Mouse (Mus musculus) kidney, adult 2 months (tissue): Measurements from ENCODE around the gene 1700034I23Rik. TPM values are rescaled to one million over a fixed set of nuclear protein-coding genes. Genes with fewer than 3 reads are reported as not detected.
"Not testable (repeated sequence)": the region's sequence is repeated elsewhere in the genome, so short reads cannot be mapped to it uniquely, and the experiment has no call there.

ENCODE experiments used
- DNase-seq: peaks from one replicate; pipeline ENCODE4 v3.0.0; 2021
- H3K27ac ChIP-seq: fragments of 200-500 bp; 2 replicates; pipeline ENCODE4 v1.5.1; 2012; ENCODE audit warnings: low read depth, low read length, control low read depth, inconsistent platforms; ENCODE audit not compliant: insufficient read depth
- H3K27me3 ChIP-seq: fragments of 200-500 bp; replicated peaks from 2 replicates; pipeline ENCODE4 v1.6.1; 2012; ENCODE audit warnings: mild to moderate bottlenecking, moderate library complexity, low read length, inconsistent platforms; ENCODE audit not compliant: control insufficient read depth, insufficient read depth
- H3K36me3 ChIP-seq: fragments of 200-500 bp; 2 replicates; pipeline ENCODE4 v1.6.1; 2012; ENCODE audit warnings: mild to moderate bottlenecking, moderate library complexity, low read length, inconsistent platforms; ENCODE audit not compliant: control insufficient read depth, insufficient read depth
- H3K4me1 ChIP-seq: fragments of 200-500 bp; 2 replicates; pipeline ENCODE4 v1.6.1; 2011; ENCODE audit warnings: low read length; ENCODE audit not compliant: control insufficient read depth, insufficient read depth
- H3K4me3 ChIP-seq: fragments of 200-500 bp; 2 replicates; pipeline ENCODE4 v1.5.1; 2011; ENCODE audit warnings: mild to moderate bottlenecking, low read depth, low read length, control low read depth; ENCODE audit not compliant: insufficient read depth
- CTCF ChIP-seq: fragments of 200-500 bp; conservative IDR thresholded peaks from 2 replicates; pipeline ENCODE4 v1.5.1; 2011; ENCODE audit warnings: low read depth, mild to moderate bottlenecking, control low read depth, low read length, moderate library complexity, mixed read lengths; ENCODE audit not compliant: insufficient read depth, insufficient read length
- POLR2A ChIP-seq: fragments of 200-500 bp; IDR thresholded peaks from one replicate; pipeline ENCODE4 v1.6.1; 2011; ENCODE audit warnings: low read depth, low read length, control low read depth
- WGBS: fragments of 180-500 bp; shearing (Covaris S2); methylation state at CpG from one replicate; pipeline ENCODE4 v1.1.7; 2018; 5-methylcytosine and 5-hydroxymethylcytosine counted together
- polyA plus RNA-seq: library from polyadenylated mRNA; depleted of rRNA; stranded (reverse); fragments of >200 nt; gene quantifications from 2 replicates; pipeline ENCODE4 v1.2.3, GENCODE M21; 2012; rRNA removed

The 1700034I23Rik gene
- polyA plus RNA-seq, 1 experiment, result not detected

- 96% methylated on average over 4 of the region's 4 CpGs for WGBS
- H3K27ac ChIP-seq, result no peak overlapping the region
- no peak overlapping the region for H3K4me3 ChIP-seq
- H3K4me1 ChIP-seq, result no peaks in the 10 kb centered on the region
- no peaks in the 10 kb centered on the region for H3K27me3 ChIP-seq
- no peak for DNase-seq
- TF ChIP-seq CTCF (no peak), POLR2A (no peak)
- peaks cover under 1% of the 10 kb centered on the region; the same call in 1 of the 2 replicates for H3K36me3 ChIP-seq
Measured at GRCm38 (mm10) chr3:40938592-40938991, 36.2 kb upstream of the 1700034I23Rik start.

- Histone ChIP-seq H3K27ac (no peak overlapping the region), H3K4me1 (no peaks in the 10 kb centered on the region), H3K36me3 (peaks cover 3% of the 10 kb centered on the region), H3K27me3 (no peaks in the 10 kb centered on the region), H3K4me3 (no peak overlapping the region)
- DNase-seq, result no peak
- no peak for TF ChIP-seq POLR2A
- no peak for TF ChIP-seq CTCF
- whole genome bisulfite sequencing, result 89% methylated on average over 5 of the region's 5 CpGs
Measured at GRCm38 (mm10) chr3:40938189-40938588, 35.8 kb upstream of the 1700034I23Rik start.

GRCm38 (mm10) chr3:40894336-40894735, 8.0 kb downstream of the 1700034I23Rik start:
- DNase-seq, result not testable (repeated sequence)
- H3K27ac ChIP-seq, result peak overlapping the region; percentile 75
- WGBS, result 1% methylated on average over 21 of the region's 24 CpGs

DNA sequence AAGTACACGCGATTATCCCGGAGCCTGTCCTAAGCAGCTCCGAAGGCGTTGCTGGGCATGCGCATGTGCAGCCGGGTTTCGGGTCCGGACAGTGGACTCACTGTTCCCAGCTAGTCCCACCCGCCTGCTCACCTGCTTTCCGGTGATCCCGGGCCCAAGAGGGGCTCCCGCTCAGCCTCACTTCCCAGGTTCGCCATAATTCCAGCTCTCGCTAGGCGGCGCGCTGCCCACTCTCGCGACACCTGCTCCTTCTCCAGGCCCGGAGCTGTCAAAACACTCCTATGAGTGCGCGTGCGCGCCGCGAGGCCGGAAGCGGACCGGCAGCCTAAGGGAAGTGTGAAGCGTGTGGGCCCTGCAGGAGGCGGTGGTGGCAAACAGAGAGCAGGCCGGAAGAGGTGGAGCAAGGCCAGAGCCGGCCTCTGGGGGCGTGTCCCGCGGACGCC, 8.5 kb downstream of the 1700034I23Rik start:
- Histone ChIP-seq H3K27ac (peak overlapping the region; percentile 12; the same call in 1 of the 2 replicates), H3K4me3 (peak overlapping the region; percentile 58)
- peak; percentile 59 for TF ChIP-seq CTCF
- under 1% methylated on average over 38 of the region's 38 CpGs for WGBS
- H3K27me3 ChIP-seq, H3K36me3 ChIP-seq, H3K4me1 ChIP-seq: not testable (repeated sequence)
- DNase-seq, result peak; percentile 100

More at GRCm38 (mm10) chr3:40894336-40894735, 8.0 kb downstream of the 1700034I23Rik start:
- peak overlapping the region; percentile 94 for H3K4me3 ChIP-seq
- not testable (repeated sequence) for H3K27me3 ChIP-seq, H3K36me3 ChIP-seq, H3K4me1 ChIP-seq

DNA sequence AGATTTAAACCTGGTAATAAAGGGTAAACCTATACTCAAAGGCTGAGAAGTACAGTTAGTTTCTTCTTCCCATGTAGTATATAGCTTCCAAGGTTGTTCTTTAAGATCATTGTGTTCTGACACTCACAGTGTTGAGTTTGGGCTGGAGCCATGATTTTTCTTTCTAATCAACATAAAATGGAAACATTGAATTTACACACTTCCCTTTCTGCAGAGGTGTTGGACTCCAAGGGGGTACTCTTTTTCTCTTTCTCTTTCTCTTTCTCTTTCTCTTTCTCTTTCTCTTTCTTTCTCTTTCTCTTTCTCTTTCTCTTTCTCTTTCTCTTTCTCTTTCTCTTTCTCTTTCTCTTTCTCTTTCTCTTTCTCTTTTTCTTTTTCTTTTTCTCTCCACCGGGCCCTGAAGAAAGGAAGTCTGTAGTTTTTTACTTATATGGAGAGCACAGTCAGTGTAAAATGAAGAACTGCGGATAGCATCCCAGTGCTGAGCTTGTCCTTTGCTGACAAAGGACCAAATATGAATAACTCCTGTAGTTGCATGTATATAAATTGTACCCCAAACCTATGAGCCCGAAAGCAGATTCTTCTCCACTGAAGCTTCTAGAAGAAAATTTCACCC, 49.1 kb downstream of the 1700034I23Rik start:
- 94% methylated on average over 3 of the region's 3 CpGs for WGBS
- not testable (repeated sequence) for H3K36me3 ChIP-seq, H3K27me3 ChIP-seq, DNase-seq, H3K27ac ChIP-seq, H3K4me3 ChIP-seq, H3K4me1 ChIP-seq

Other genes starting within 250 kb of the 1700034I23Rik start
- 0.08 TPM in 1 of 2 replicates, not detected in the other for gene Slc25a31, start 193.7 kb downstream of the 1700034I23Rik start, polyA plus RNA-seq
- gene Hspa4l, start 158.0 kb downstream of the 1700034I23Rik start, polyA plus RNA-seq, result 6.5 and 8.1 TPM in 2 replicates
- 0.81 and 1.7 TPM in 2 replicates for gene Plk4, start 102.5 kb downstream of the 1700034I23Rik start, polyA plus RNA-seq
- 3.1 and 3.7 TPM in 2 replicates for gene Mfsd8, start 55.7 kb downstream of the 1700034I23Rik start, polyA plus RNA-seq
- 5.5 and 6.0 TPM in 2 replicates for gene Abhd18, start 55.6 kb downstream of the 1700034I23Rik start, polyA plus RNA-seq
- gene Larp1b, start 47.3 kb upstream of the 1700034I23Rik start, polyA plus RNA-seq, result 13.2 and 15.6 TPM in 2 replicates
- 19.4 and 21.5 TPM in 2 replicates for gene Pgrmc2, start 180.5 kb upstream of the 1700034I23Rik start, polyA plus RNA-seq